Mouse (Mus musculus) liver, embryonic 16.5 days (tissue): ENCODE measurements around the gene Nucb2. TPM values are rescaled to one million over a fixed set of nuclear protein-coding genes. Genes with fewer than 3 reads are reported as not detected.
A peak's percentile ranks its signal among the peaks of the same experiment; 100 is the strongest.

Experiments
- ATAC-seq: fragments of 200-750 bp; cut with Nextera tagmentation; 2 replicates; pipeline ENCODE4 v1.8.0; 2017; ENCODE audit warnings: low read depth, mild to moderate bottlenecking, moderate number of reproducible peaks, moderate library complexity
- H3K27ac ChIP-seq: fragments of 300-500 bp; sonication (generic); 2 replicates; pipeline ENCODE4 v1.5.1; 2014; ENCODE audit warnings: mild to moderate bottlenecking, low read length
- H3K27me3 ChIP-seq: fragments of 300-500 bp; sonication (generic); 2 replicates; pipeline ENCODE4 v1.6.1; 2014; ENCODE audit warnings: low read depth, low read length, mixed read lengths; ENCODE audit not compliant: control insufficient read depth, insufficient read depth
- H3K36me3 ChIP-seq: fragments of 300-500 bp; sonication (generic); 2 replicates; pipeline ENCODE4 v1.6.1; 2014; ENCODE audit warnings: mild to moderate bottlenecking; ENCODE audit not compliant: control insufficient read depth, insufficient read depth
- H3K4me1 ChIP-seq: fragments of 300-500 bp; sonication (generic); 2 replicates; pipeline ENCODE4 v1.6.1; 2014; ENCODE audit warnings: low read depth, low read length, mixed read lengths; ENCODE audit not compliant: control insufficient read depth
- H3K4me2 ChIP-seq: fragments of 300-500 bp; sonication (generic); 2 replicates; pipeline ENCODE4 v1.6.1; 2014; ENCODE audit warnings: low read depth, low read length, mixed read lengths
- H3K4me3 ChIP-seq: fragments of 300-500 bp; sonication (generic); 2 replicates; pipeline ENCODE4 v1.5.1; 2014; ENCODE audit warnings: low read depth, mild to moderate bottlenecking, low read length
- H3K9ac ChIP-seq: fragments of 300-500 bp; sonication (generic); 2 replicates; pipeline ENCODE4 v1.6.1; 2014; ENCODE audit warnings: low read depth, low read length
- H3K9me3 ChIP-seq: fragments of 300-500 bp; sonication (generic); replicated peaks from 2 replicates; pipeline ENCODE4 v1.6.1; 2016; ENCODE audit warnings: low read length; ENCODE audit not compliant: control insufficient read depth
- WGBS: fragments of 180-500 bp; shearing (Covaris S2); extraction: QIAGEN DNeasy Blood & Tissue Kit; methylation state at CpG from one replicate; pipeline ENCODE4 v1.1.7; 2014; ENCODE audit not compliant: insufficient replicate concordance; 5-methylcytosine and 5-hydroxymethylcytosine counted together
- polyA plus RNA-seq: library from polyadenylated mRNA; unstranded; fragments of >200 nt; fragmentation: Nextera tagmentation; extraction: Ambion mirVana; gene quantifications from 2 replicates; pipeline ENCODE4 v1.2.1, GENCODE M21; 2015

Gene Nucb2
- polyA plus RNA-seq, 1 experiment from 2014 or later: 3.2 TPM

DNA sequence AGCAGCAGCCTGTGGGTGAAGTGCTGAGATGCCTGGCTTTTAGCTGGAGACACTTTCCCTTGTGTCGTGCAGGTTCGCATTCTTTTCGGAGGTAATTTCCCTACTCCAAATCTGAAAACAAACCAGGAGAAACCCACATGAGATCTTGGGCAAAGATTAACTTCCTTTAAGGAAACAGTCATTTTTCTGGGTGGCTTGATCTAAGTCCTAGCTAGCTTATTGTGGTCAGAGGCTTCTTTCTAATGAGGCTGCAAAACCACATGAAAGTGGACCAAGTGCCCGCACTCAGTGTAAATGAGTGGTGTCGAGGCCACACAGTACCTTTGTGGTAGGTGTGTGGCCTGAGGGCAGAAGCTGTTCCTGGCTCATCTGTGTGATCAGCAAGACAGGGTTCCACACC lies 20.0 kb upstream of the Nucb2 start:
- no peak overlapping the region for H3K4me3 ChIP-seq
- H3K9ac ChIP-seq: no peak overlapping the region
- 11% methylated on average over 5 of the region's 5 CpGs for WGBS
- no peaks in the 10 kb centered on the region for H3K36me3 ChIP-seq
- no peaks in the 10 kb centered on the region for H3K9me3 ChIP-seq
- no peaks in the 10 kb centered on the region; the same call in 1 of the 2 replicates for H3K27me3 ChIP-seq
- no peaks in the 10 kb centered on the region for H3K4me1 ChIP-seq
- ATAC-seq: no peak
- no peak overlapping the region for H3K27ac ChIP-seq
- no peak overlapping the region for H3K4me2 ChIP-seq

DNA sequence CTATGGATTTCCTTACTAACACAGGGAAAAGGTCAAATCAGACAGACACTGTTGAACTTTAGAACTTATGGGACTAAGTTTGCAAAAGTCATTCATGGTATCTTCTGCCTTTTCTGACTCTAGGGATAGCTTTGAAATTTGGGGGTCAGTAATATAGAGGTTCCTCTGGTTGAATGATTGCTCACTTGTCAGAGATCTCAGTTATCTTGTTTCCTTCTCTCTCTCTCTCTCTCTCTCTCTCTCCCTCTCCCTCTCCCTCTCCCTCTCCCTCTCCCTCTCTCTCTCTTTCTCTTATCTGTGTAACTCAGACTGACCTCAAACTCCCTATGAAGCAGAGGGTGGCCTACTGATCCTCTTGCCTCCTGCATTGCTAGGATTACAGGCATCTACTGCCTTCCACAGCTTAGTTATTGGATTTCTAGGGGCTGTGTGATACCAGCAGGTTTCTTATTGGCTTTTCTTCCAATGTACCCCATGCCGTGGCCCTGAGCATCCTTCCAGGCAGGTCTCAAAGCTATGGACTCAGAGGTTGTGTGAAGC lies 19.0 kb upstream of the Nucb2 start:
- Histone ChIP-seq H3K27me3 (no peaks in the 10 kb centered on the region; the same call in 1 of the 2 replicates), H3K9ac (no peak overlapping the region), H3K9me3 (no peaks in the 10 kb centered on the region), H3K4me3 (no peak overlapping the region), H3K27ac (no peak overlapping the region), H3K4me2 (no peak overlapping the region), H3K4me1 (no peaks in the 10 kb centered on the region), H3K36me3 (no peaks in the 10 kb centered on the region)
- WGBS: 47% methylated on average over 1 of the region's 1 CpGs
- ATAC-seq: no peak

DNA sequence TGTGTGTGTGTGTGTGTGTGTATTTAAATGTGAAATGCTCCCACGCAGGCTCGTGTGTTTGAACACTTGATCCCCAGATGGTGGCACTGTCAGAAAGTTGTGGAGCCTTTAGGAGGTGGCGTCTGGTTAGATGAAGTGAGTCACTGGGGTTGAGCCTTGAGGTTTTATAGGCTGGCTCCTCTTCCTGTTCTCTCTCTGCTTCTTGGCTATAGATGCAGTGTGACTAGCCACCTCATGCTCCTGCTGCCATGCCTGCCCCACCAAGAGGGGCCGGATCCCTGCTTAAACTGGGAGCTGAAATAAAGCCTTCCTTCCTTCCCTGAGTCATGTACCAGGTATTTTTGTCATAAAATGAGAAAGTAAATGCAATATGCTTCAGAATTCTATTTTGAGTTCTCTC lies 13.1 kb upstream of the Nucb2 start:
- Histone ChIP-seq H3K4me2 (no peak overlapping the region), H3K9me3 (no peaks in the 10 kb centered on the region), H3K4me1 (no peaks in the 10 kb centered on the region), H3K9ac (no peak overlapping the region), H3K27me3 (no peaks in the 10 kb centered on the region), H3K27ac (no peak overlapping the region), H3K4me3 (no peak overlapping the region), H3K36me3 (no peaks in the 10 kb centered on the region)
- WGBS: 49% methylated on average over 4 of the region's 4 CpGs
- no peak for ATAC-seq

DNA sequence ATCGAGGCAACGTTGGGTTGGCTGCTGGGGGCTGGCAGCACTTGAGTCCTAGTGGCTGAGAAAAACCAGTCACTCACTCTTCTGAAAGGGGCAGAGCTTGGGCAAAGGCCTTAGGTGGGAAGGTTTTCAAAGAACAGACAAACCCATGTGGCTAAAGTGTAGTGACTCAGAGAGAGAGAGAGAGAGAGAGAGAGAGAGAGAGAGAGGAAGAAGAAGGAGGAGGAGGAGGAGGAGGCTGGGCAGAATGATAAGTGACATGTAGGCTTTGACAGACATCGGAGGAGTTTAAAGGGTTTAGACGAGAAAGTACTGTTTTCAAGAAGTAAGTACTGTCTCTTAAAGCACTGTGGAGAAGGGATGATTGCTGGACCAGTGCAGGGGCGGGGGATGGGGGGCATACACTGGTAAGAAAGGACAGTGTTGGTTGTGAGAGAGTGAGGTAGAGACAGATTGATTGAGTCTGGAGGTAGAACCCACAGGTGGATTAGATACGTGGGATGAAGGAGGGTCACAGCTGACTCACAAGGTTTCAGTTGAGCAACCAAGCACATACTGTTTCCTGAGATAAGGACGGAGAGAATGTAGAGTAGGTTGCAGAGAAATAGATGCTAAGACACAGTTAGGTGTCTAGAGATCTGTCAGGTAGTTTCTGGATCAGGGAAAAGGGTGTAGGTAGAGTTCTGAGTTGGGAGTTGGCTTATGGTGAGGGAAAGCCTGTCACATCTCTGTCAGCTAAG lies 10.7 kb upstream of the Nucb2 start:
- H3K27me3 ChIP-seq: no peaks in the 10 kb centered on the region
- H3K4me1 ChIP-seq: no peaks in the 10 kb centered on the region
- no peak overlapping the region for H3K27ac ChIP-seq
- H3K9me3 ChIP-seq: no peaks in the 10 kb centered on the region
- H3K9ac ChIP-seq: no peak overlapping the region
- no peak for ATAC-seq
- WGBS: 39% methylated on average over 7 of the region's 7 CpGs
- no peak overlapping the region for H3K4me2 ChIP-seq
- H3K36me3 ChIP-seq: no peaks in the 10 kb centered on the region
- no peak overlapping the region for H3K4me3 ChIP-seq

DNA sequence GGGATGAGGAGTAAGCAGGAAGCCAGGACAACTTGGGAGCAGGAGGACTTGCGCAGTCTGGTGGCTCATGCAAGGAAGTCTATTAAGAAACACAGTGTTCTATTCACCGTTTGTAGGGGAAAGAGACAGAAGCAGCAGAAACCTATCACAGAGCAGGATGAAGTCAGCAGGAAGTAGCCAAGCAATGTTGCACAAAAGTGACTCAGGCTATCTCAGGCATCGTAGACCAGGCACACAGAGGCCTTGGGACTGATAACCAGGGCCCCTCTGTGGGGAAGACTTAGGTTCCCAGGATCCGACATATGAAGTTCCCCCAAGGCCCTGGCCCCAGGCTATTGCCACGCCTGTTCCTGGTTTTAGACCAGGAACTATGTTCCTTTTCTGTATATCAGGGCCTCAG lies 9.6 kb upstream of the Nucb2 start:
- Histone ChIP-seq H3K9ac (no peak overlapping the region), H3K4me2 (no peak overlapping the region), H3K4me1 (no peaks in the 10 kb centered on the region), H3K36me3 (no peaks in the 10 kb centered on the region), H3K27me3 (no peaks in the 10 kb centered on the region), H3K27ac (0 out of 2 replicates have a peak overlapping the region, but pooled peaks have one; percentile 15), H3K4me3 (no peak overlapping the region), H3K9me3 (no peaks in the 10 kb centered on the region)
- WGBS: 25% methylated on average over 5 of the region's 5 CpGs
- peak; percentile 48 for ATAC-seq

DNA sequence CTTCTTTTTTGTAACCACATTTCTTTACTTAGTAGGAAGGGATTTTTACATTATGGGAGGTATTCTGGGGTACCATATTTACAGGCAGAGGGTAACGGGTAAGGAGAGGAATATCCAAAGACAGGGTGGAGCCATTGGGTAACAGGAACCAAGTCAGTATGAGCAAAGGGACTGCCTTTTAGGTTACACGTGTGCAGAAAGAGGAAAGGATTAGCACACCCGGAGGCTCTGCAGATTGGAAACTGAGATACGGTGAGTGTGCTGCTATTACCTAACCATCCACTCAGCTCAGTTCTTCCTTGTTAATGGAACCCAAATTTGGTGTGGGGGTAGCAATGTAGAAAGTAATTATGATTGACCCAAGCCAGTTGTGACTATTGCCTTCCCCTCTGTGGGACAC lies 7.4 kb upstream of the Nucb2 start:
- ATAC-seq: 0 out of 2 replicates have a peak, but pooled peaks have one; percentile 50
- Histone ChIP-seq H3K27ac (no peak overlapping the region), H3K9me3 (no peaks in the 10 kb centered on the region), H3K9ac (no peak overlapping the region), H3K4me1 (no peaks in the 10 kb centered on the region), H3K27me3 (no peaks in the 10 kb centered on the region), H3K4me3 (no peak overlapping the region), H3K36me3 (no peaks in the 10 kb centered on the region), H3K4me2 (no peak overlapping the region)
- WGBS: 73% methylated on average over 4 of the region's 4 CpGs

DNA sequence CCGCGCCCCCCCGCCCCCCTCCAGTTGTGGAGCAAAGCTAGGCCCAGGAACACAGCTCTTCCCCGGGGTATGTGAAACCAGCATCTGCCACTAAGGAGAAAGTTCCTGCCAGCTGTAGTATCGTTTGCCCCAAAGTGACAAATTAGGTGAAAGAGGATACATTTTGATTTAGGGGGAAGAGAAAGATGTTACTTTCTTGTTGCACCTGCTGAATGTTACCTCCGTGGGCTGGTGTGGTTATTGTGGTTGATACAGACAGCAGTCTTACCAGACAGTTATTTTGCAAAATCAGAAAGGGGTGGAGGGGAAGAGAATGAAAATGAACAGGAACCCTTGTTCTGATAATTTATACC lies 625 bp downstream of the Nucb2 start:
- Histone ChIP-seq H3K9ac (peak overlapping the region; percentile 19), H3K4me3 (peak overlapping the region; percentile 55), H3K36me3 (no peaks in the 10 kb centered on the region), H3K27me3 (no peaks in the 10 kb centered on the region), H3K27ac (no peak overlapping the region), H3K4me1 (no peaks in the 10 kb centered on the region), H3K4me2 (peak overlapping the region; percentile 58), H3K9me3 (no peaks in the 10 kb centered on the region)
- no peak for ATAC-seq
- WGBS: under 1% methylated on average over 6 of the region's 6 CpGs

DNA sequence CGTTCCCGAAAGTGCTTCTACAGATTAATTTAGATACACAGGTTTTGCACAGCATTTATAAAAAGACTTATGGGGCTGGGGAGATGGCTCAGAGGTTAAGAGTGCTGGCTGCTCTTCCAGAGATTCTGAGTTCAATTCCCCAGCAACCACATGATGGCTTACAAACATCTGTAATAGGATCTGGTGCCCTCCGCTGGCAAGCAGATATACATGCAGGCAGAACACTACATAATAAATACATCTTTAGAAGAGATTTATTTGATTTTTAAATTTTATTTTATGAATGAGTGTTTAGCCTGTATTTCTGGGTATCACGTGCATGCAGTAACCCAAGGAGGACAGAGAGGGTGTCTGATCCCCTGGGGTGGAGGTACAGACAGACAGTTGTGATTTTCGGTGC lies 9.9 kb downstream of the Nucb2 start:
- no peak for ATAC-seq
- Histone ChIP-seq H3K27ac (no peak overlapping the region), H3K36me3 (no peaks in the 10 kb centered on the region), H3K4me3 (no peak overlapping the region), H3K9me3 (no peaks in the 10 kb centered on the region), H3K9ac (no peak overlapping the region), H3K4me2 (no peak overlapping the region), H3K4me1 (no peaks in the 10 kb centered on the region), H3K27me3 (no peaks in the 10 kb centered on the region)
- 68% methylated on average over 5 of the region's 5 CpGs for whole genome bisulfite sequencing

DNA sequence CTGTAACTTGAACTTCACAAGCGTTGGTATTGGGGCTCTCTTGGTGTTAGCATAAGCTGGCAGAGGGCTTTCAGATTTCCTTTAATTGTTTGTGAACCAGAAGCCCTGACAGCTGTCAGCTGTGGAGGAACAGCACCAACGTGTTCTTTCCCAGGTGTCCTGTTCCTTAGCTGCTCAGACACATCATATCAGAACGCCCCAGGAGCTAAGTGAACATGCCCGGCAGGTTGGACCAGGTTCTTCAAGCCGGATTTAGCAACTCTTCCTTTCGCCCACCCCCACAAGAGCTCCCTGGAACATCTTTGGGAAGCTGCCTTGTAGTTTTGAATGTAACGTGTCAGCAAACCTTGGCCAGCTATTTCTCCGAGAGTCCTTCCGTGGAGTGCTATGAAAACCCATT lies 10.4 kb downstream of the Nucb2 start:
- Histone ChIP-seq H3K27ac (no peak overlapping the region), H3K4me1 (no peaks in the 10 kb centered on the region), H3K27me3 (no peaks in the 10 kb centered on the region), H3K9me3 (no peaks in the 10 kb centered on the region), H3K36me3 (no peaks in the 10 kb centered on the region), H3K9ac (no peak overlapping the region), H3K4me2 (no peak overlapping the region), H3K4me3 (no peak overlapping the region)
- WGBS: 59% methylated on average over 9 of the region's 9 CpGs
- no peak for ATAC-seq
